Mouse (Mus musculus) liver, adult 2 months (tissue): Measurements from ENCODE around the gene Enkd1.

Experiments used
- CTCF ChIP-seq: fragments of 200-500 bp; IDR thresholded peaks from 2 replicates; pipeline ENCODE4 v1.5.1; 2011; ENCODE audit warnings: low read depth, low read length, control low read depth
- POLR2A ChIP-seq: fragments of 200-500 bp; IDR thresholded peaks from 2 replicates; pipeline ENCODE4 v1.6.1; 2011; ENCODE audit warnings: low read length, control low read depth; ENCODE audit not compliant: insufficient read depth; ENCODE audit errors: extremely low read depth

DNA sequence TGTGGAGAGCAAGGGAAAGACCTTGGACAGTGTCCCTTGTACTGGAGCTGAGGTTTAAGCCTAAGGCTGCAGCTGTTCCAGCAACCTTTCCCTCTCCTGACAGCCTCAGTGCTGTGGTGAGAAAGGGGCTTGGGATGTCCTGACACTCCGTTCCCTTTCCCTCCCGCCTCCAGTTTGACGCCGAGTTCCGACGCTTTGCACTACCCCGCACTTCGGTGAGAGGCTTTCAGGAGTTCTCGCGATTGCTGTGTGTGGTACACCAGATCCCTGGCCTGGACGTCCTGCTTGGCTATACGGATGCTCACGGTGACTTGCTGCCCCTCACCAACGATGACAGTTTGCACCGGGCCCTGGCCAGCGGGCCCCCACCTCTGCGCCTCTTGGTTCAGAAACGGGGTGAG lies 6.0 kb downstream of the Enkd1 start:
- no peak for TF ChIP-seq POLR2A
- TF ChIP-seq CTCF = no peak
